ENCODE assay signal across 8 mouse cellular contexts in the genomic region with DNA sequence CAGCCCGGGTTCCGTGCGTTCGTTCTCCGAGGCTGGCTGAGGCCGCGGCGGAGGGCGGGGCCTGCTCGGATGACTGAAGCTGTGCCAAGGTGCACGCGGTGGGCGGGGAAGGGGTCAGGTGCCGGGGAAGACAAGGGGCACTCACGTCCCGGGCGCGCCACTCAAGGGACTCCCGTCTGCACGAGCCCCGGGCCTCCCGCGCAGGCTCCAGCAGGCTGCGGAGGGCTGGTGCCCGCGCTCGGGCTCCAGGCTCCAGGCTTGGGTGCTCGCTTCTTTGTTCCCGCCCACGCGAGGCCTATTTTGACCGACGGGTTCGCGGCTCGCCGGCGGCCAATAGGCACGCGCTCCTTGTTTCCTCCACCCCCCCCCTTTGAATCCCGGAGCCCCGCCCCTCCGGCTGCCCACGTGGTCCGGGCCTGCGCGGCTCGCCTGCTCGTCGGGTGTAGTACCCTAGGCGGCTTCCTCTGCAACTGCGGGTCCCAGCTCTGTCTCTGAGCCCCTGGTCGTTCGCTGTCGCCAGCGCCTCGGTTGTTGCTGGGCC. TPM values are rescaled to one million over a fixed set of nuclear protein-coding genes. Genes with fewer than 3 reads are reported as not detected.
A peak's percentile ranks its signal among the peaks of the same experiment; 100 is the strongest.
DNase-seq lines count a peak whose midpoint lies in the region; ATAC-seq and TF ChIP-seq lines count a peak whose summit lies in the region.

A gene (minus strand): TSS at position 63 of the 541 bp plus-strand sequence.
A gene (plus strand): TSS at position 384 of the 541 bp plus-strand sequence.

- H3K27me3 ChIP-seq in Patski = no peaks in the 10 kb centered on the region
- H3K27me3 ChIP-seq in hindbrain, embryonic 14.5 days (ENCODE audit: control insufficient read depth, insufficient read depth, low read length) = no peaks in the 10 kb centered on the region

- peak within 1 kb of the TSS; percentile 98 for H3K9ac ChIP-seq in hindbrain, embryonic 14.5 days

- POLR2A ChIA-PET in Patski (lab: Charles Lee) = interaction anchor here (1.3 to 1.4 kb wide), 2 partner anchors 12 to 60 kb away, joined by 3 to 4 read pairs; no protein-coding TSS in a partner anchor

- H3K36me3 ChIP-seq in hindbrain, embryonic 14.5 days (replicated peaks; ENCODE audit: control insufficient read depth, insufficient read depth) = peaks cover 26% of the 10 kb centered on the region

- H3K9me3 ChIP-seq in hindbrain, embryonic 14.5 days (ENCODE audit: control insufficient read depth, low read length) = no peaks in the 10 kb centered on the region

- H3K4me1 ChIP-seq in hindbrain, embryonic 14.5 days (replicated peaks; ENCODE audit: control insufficient read depth, insufficient read depth, low read length) = peaks cover 47% of the 10 kb centered on the region

- under 1% methylated on average over 53 of the region's 57 CpGs for WGBS in hindbrain, embryonic 14.5 days

- TF ChIP-seq CTCF in Patski (IDR thresholded peaks at IDR 0.05) = no peak

- peak; percentile 71 for DNase-seq in Patski (ENCODE audit: low read depth, low spot score)
- peak; percentile 95 for DNase-seq in cerebellum, postnatal 14 days
- peak; percentile 94 to 95 for DNase-seq in frontal cortex, postnatal 25 days (ENCODE audit: low spot score in 2 of 2)
- DNase-seq in hindbrain, embryonic 14.5 days (ENCODE audit: low spot score) = peak; percentile 94
- DNase-seq in left cerebral cortex, adult 11 months (ENCODE audit: low spot score) = peak; percentile 95
- peak; percentile 95 for DNase-seq in lung, postnatal 4 days
- DNase-seq in retina, postnatal 7 days (ENCODE audit: low read depth, low spot score) = peak; percentile 91
- DNase-seq in urinary bladder, adult 2 months (ENCODE audit: low spot score) = peak; percentile 93

- CTCF ChIA-PET in Patski (lab: Charles Lee) = interaction anchor here (1.6 to 3.0 kb wide), 3 partner anchors 33 to 66 kb away, joined by 5 to 8 read pairs (median 6); no protein-coding TSS in a partner anchor

- in situ Hi-C loops in Patski (cut with MboI; ENCODE audit: low pct_unique_long_range_greater_than_20kb) = loop anchor here (5.0 to 25.0 kb wide), 3 partner anchors 65 to 827 kb away; a partner anchor contains a TSS

- ATAC-seq in Patski = peak; percentile 85
- peak; percentile 90 for ATAC-seq in hindbrain, embryonic 14.5 days (ENCODE audit: low FRiP score)

- H3K27ac ChIP-seq in hindbrain, embryonic 14.5 days = peak within 1 kb of the TSS; percentile 99

- H3K4me2 ChIP-seq in hindbrain, embryonic 14.5 days (replicated peaks) = peak within 1 kb of the TSS; percentile 97

- H3K4me3 ChIP-seq in hindbrain, embryonic 14.5 days (replicated peaks; ENCODE audit: low read length) = peak within 1 kb of the TSS; percentile 74

RNA-seq across cellular contexts. Expression of the first gene that starts in this region (rescaled TPM):
- polyA plus RNA-seq in Patski (2021) = 171 TPM
- polyA plus RNA-seq in hindbrain, embryonic 14.5 days (2014; fragmentation: Nextera tagmentation; extraction: Ambion mirVana) = 202 and 206 TPM in 2 replicates
- 194 and 254 TPM in 2 replicates for polyA plus RNA-seq in urinary bladder, adult 2 months (2012; rRNA removed)

RNA-seq across cellular contexts. Expression of the second gene that starts in this region (rescaled TPM):
- polyA plus RNA-seq in Patski (2021) = 24.8 TPM
- 44.3 and 54.0 TPM in 2 replicates for polyA plus RNA-seq in hindbrain, embryonic 14.5 days (2014; fragmentation: Nextera tagmentation; extraction: Ambion mirVana)
- polyA plus RNA-seq in urinary bladder, adult 2 months (2012; rRNA removed) = 25.4 and 28.2 TPM in 2 replicates

Comparison
In these comparisons a context has a peak if more than half of its experiments do, and no peak if none do; other contexts are left out.
1. Peak in every context shown above with its lines: DNase-seq, ATAC-seq, H3K4me3 ChIP-seq and H3K27ac ChIP-seq.